Mouse (Mus musculus) adipocyte (in vitro differentiated cells): Measurements from ENCODE around the gene Vps26c.

ENCODE experiments used
- DNase-seq: peaks from one replicate; pipeline ENCODE4 v3.0.0-alpha.2; 2016; ENCODE audit warnings: low spot score

The Vps26c gene

GRCm38 (mm10) chr16:94545781-94546562 lies 19.3 kb upstream of the Vps26c start:
- no peak for DNase-seq

GRCm38 (mm10) chr16:94544540-94545105 lies 18.0 kb upstream of the Vps26c start:
- no peak for DNase-seq

- DNase-seq = no peak
These were observed 16.3 kb upstream of the Vps26c start for GRCm38 (mm10) chr16:94542898-94543297.

- no peak for DNase-seq
These were observed 13.5 kb upstream of the Vps26c start for GRCm38 (mm10) chr16:94540140-94540539.

GRCm38 (mm10) chr16:94537159-94537527 lies 10.5 kb upstream of the Vps26c start:
- no peak for DNase-seq

- peak; percentile 97 for DNase-seq
These were observed 10.0 kb upstream of the Vps26c start for GRCm38 (mm10) chr16:94536417-94537158.

GRCm38 (mm10) chr16:94535716-94536115 lies 9.1 kb upstream of the Vps26c start:
- no peak for DNase-seq

- DNase-seq = no peak
These were observed 7.0 kb upstream of the Vps26c start for GRCm38 (mm10) chr16:94533679-94534078.

GRCm38 (mm10) chr16:94531268-94531667 lies 4.6 kb upstream of the Vps26c start:
- DNase-seq = no peak

- DNase-seq = peak; percentile 43
These were observed 916 bp upstream of the Vps26c start for GRCm38 (mm10) chr16:94527546-94527945.

- no peak for DNase-seq
These were observed 513 bp upstream of the Vps26c start for GRCm38 (mm10) chr16:94527152-94527534.

- DNase-seq = no peak
These were observed 681 bp downstream of the Vps26c start for GRCm38 (mm10) chr16:94525955-94526343.

GRCm38 (mm10) chr16:94524691-94525090 lies 1.9 kb downstream of the Vps26c start:
- no peak for DNase-seq

GRCm38 (mm10) chr16:94523594-94524377 lies 2.8 kb downstream of the Vps26c start:
- DNase-seq = peak; percentile 35

GRCm38 (mm10) chr16:94519028-94519427 lies 7.6 kb downstream of the Vps26c start:
- DNase-seq = peak; percentile 30

- DNase-seq = no peak
These were observed 9.0 kb downstream of the Vps26c start for GRCm38 (mm10) chr16:94517606-94518005.

GRCm38 (mm10) chr16:94509983-94510382 lies 16.6 kb downstream of the Vps26c start:
- DNase-seq = no peak

- no peak for DNase-seq
These were observed 17.9 kb downstream of the Vps26c start for GRCm38 (mm10) chr16:94508769-94509168.

- DNase-seq = no peak
These were observed 19.6 kb downstream of the Vps26c start for GRCm38 (mm10) chr16:94507071-94507470.

GRCm38 (mm10) chr16:94504192-94504591 lies 22.4 kb downstream of the Vps26c start:
- DNase-seq = no peak

- DNase-seq = peak; percentile 84
These were observed 28.7 kb downstream of the Vps26c start for GRCm38 (mm10) chr16:94497911-94498310.

GRCm38 (mm10) chr16:94497176-94497575 lies 29.5 kb downstream of the Vps26c start:
- DNase-seq = peak; percentile 45
